20 mouse cellular contexts compared by ENCODE assay signal in genomic region chr14:32865331-32865730, GRCm38 (mm10). TPM values are rescaled to one million over a fixed set of nuclear protein-coding genes. Genes with fewer than 3 reads are reported as not detected.
"Had no signal": no experiment of that assay in that cellular context is flagged by ENCODE, and none has a peak within 500 bp of the region (broad histone marks: within the 10 kb centered on the region; RNA-seq: fewer than 3 reads in every experiment).

No protein-coding gene starts in this region.

- H3K9me3 ChIP-seq: liver, embryonic 13.5 days; liver, embryonic 15.5 days; megakaryocyte, embryonic 14.5 days; midbrain, embryonic 12.5 days; midbrain, embryonic 15.5 days; neural tube, embryonic 12.5 days; stomach, embryonic 15.5 days had no signal

- H3K36me3 ChIP-seq: liver, embryonic 13.5 days; liver, embryonic 15.5 days; midbrain, embryonic 12.5 days; midbrain, embryonic 15.5 days; neural tube, embryonic 12.5 days; stomach, embryonic 15.5 days had no signal

- H3K4me3 ChIP-seq: liver, embryonic 13.5 days; liver, embryonic 15.5 days; megakaryocyte, embryonic 14.5 days; midbrain, embryonic 12.5 days; midbrain, embryonic 15.5 days; neural tube, embryonic 12.5 days; stomach, embryonic 15.5 days had no signal

- H3K27ac ChIP-seq: liver, embryonic 13.5 days; liver, embryonic 15.5 days; macrophage; midbrain, embryonic 12.5 days; midbrain, embryonic 15.5 days; neural tube, embryonic 12.5 days; stomach, embryonic 15.5 days; stomach, postnatal 0 days had no signal

- H3K9ac ChIP-seq: liver, embryonic 13.5 days; liver, embryonic 15.5 days; liver, postnatal 0 days; midbrain, embryonic 12.5 days; midbrain, embryonic 15.5 days; neural tube, embryonic 12.5 days; stomach, embryonic 15.5 days had no signal

- DNase-seq: liver, embryonic 13.5 days; lung, adult 2 months; right cerebral cortex, postnatal 14 days; thymus, adult 2 months; thymus, postnatal 25 days; thymus, postnatal 4 days had no signal

- ATAC-seq: liver, postnatal 0 days; lung, postnatal 0 days; midbrain, embryonic 15.5 days had no signal

- H3K4me2 ChIP-seq: liver, embryonic 13.5 days; liver, embryonic 15.5 days; midbrain, embryonic 12.5 days; midbrain, embryonic 15.5 days; neural tube, embryonic 12.5 days; stomach, embryonic 15.5 days had no signal

- H3K4me1 ChIP-seq: liver, embryonic 13.5 days; liver, embryonic 15.5 days; megakaryocyte, embryonic 14.5 days; midbrain, embryonic 15.5 days had no signal

- H3K27me3 ChIP-seq: liver, embryonic 13.5 days; liver, embryonic 15.5 days; midbrain, embryonic 12.5 days; midbrain, embryonic 15.5 days; neural tube, embryonic 12.5 days; stomach, embryonic 15.5 days had no signal

RNA-seq across cellular contexts. Expression of gene Fam170b, which starts 31.6 kb away (rescaled TPM):
- polyA plus RNA-seq: liver, embryonic 13.5 days; lung, adult 2 months; macrophage; midbrain, embryonic 12.5 days; midbrain, embryonic 15.5 days; midbrain, postnatal 0 days; neural tube, embryonic 12.5 days; neural tube, embryonic 14.5 days; spleen, adult 2 months; stomach, embryonic 15.5 days; stomach, postnatal 0 days; thymus, adult 2 months; urinary bladder, adult 2 months had no signal
